Mouse (Mus musculus) embryo, embryonic 11 days (tissue): ENCODE measurements around the gene Nav2.

Experiments
- DNase-seq: peaks from one replicate; pipeline ENCODE4 v3.0.0-alpha.2; 2015

The Nav2 gene

GRCm38 (mm10) chr7:49639864-49640708 is 731.6 kb downstream of the Nav2 start:
- peak; percentile 30 for DNase-seq

DNA sequence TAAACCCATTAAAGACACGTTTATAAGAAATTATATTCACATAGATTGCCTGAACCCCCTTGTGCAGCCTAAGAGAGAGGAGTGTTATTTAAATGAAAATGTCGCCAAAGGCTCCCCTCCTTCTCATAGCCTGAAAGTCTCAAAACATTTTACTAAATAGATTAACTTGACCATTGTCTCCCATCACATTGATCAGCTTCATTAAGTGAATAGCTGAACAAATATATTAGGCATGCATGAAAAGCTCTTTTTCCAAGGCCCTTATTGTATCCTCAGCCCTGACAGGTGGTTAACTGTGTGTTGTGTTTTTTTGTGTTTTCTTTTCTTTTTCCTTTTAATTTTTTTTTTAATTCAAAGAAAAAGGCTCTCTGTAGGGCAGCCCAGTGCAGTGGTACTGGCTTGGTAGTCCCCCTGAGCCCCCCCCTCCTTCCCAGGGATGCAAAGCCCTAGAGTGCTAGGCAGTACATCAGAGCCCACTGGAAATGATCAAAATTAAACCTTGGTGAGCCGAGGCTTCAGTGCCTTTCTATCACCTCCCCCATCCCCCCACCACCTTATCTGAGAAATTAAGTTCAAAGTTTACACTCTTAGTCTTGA is 732.3 kb downstream of the Nav2 start:
- no peak for DNase-seq
